Mouse (Mus musculus): ENCODE measurements at regions not wholly inside any gene's neighbourhood (a gene's known extent, or its start where the extent isn't known, plus 50 kb on each side); places are given as distances from the start of the nearest gene placed in this dataset.

DNA sequence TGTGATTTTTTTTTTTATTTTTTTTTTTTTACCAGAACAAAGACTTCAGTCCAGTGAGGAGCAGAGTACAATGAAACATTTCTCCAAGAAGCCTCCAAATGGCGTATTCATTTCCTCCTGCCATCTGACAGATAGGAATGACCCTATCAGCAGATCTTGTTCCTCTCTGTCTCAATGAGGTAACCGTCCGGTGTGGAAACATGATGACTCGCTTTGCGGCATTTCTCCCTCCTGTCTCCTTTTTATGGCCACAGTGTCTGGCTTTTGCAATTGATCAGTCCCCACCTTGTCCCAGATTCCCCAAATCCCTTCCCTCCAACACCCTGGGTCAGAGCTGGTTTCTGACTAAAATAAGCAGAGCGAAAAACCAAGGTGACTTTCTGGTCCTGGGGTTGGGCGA is 105.0 kb downstream of the Mreg start:
- TF ChIP-seq CTCF (IDR thresholded peaks at IDR 0.05; ENCODE audit: low read depth) (no peak), EP300 (IDR thresholded peaks at IDR 0.05; ENCODE audit: low read depth) (no peak)
